Mouse (Mus musculus) layer of hippocampus, adult 8-10 months (tissue): ENCODE results near the gene Tmem117. TPM values are rescaled to one million over a fixed set of nuclear protein-coding genes. Genes with fewer than 3 reads are reported as not detected.

ENCODE experiments used
- DNase-seq, 2 experiments: peaks; one replicate each; pipeline ENCODE4 v3.0.0; 2022; ENCODE audit warnings: low spot score in 2 of 2
- total RNA-seq, 4 experiments: library from RNA; stranded (reverse); gene quantifications; 2 replicates each; pipeline ENCODE4 v1.2.4; 2022

The Tmem117 gene
- 1 to 10 TPM; 7.0 to 9.8 (median 7.7) TPM for total RNA-seq

DNA sequence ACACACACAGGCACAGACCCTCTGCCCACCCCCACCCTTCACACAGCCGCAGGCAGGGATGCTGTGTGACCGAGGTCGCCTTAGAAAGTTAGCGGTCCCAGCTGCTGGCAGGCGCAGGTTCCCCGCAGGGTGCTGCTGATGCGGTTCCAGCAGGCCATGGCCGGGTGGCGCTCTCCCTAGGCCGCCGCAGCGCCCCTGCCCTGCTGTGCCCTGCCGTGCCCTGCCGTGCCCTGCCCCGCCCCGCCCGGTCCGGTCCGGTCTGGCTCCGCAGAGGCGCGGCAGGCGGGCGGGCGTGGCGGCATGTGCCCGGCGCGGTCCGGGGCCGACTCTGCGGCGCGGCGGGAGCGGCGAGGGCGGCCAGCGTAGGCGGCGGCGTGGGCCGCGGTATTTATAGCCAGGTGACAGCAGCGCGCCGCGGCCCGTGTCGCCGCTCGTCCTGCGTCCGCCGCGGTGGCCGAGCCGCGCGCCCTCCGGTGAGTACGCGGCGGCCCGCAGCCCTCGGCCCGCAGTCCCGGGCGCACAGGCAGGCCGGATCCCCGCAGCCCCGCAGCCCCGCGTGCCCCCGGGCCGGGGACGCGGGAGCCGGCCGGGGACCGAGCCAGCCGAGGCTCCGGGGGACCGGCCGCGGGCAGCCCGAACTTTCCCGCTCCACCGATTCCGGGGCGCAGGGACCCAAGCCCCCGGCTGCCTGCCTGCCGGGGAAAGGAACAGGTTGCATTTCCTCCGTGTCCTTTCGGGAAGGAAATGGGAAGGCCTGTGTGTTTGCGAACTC is at the start of gene Tmem117:
Gene Tmem117, plus strand, starts transcription at position 403 of the 772 bp plus-strand sequence.
- DNase-seq = no peak

DNA sequence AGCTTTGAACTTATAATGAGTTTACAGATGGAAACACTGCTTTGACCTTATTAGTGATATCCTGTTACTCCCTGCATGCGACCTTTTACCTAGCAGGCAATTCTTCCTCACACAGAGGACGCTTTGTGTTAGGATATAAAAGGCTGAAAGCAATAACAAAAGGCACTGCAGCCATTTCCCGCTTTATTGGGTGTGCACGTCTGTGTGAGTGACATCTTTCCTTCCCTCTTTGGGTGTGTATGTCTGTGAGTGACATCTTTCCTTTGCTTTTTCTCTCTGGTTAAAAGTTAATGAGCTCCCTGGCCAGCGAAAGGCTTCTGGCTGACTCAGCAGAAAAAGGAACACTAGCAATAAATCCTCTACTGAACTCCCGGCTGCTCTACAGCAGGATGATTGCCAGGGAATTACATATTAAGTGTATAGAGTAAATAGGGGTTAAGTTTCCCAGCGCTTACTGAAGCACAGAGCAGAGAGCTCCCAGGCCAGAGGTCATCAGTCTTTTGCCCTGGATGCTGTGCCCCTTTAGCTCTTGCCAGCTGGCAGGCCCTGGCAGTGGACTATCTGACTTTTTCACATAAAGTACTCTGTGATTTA is 46.9 kb upstream of the Tmem117 start:
- DNase-seq = no peak

DNA sequence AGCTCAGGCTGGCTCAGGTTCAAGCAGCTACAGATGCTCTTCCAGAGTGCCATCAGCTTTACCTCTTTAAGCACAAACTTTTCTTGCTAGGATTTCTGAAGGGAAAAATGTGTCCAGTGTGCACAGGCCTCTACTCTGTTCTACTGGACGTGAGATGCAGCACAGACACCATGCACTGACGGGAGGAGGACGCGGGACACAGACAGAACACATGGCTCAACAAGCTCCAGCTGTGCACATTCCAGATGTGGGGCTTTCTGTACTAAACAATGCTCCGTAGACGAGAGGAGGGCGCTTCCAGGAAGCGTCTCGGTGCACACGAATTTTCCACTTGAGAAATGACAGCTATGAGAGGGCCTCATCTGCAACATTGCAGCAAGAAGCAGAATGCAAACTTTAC is 45.9 kb upstream of the Tmem117 start:
- no peak for DNase-seq

DNA sequence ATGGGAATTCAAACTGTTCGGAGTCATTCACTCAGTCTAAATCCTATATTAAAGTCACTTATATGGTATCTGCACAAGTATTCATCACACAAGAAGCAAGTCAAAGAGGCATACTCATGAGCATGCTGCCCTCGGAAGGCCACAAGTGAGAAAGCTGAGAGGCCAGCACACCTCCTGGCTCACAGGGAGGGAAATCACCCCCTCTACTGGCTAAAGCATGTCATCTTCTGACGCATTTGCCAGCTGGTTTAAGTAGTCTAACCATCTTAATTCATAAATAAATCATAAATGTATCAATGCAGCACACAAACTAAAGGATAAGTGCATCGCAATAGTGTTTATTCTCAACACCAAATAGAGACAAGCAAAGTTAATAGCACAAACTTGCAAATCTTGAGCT is 44.3 kb upstream of the Tmem117 start:
- DNase-seq = no peak

DNA sequence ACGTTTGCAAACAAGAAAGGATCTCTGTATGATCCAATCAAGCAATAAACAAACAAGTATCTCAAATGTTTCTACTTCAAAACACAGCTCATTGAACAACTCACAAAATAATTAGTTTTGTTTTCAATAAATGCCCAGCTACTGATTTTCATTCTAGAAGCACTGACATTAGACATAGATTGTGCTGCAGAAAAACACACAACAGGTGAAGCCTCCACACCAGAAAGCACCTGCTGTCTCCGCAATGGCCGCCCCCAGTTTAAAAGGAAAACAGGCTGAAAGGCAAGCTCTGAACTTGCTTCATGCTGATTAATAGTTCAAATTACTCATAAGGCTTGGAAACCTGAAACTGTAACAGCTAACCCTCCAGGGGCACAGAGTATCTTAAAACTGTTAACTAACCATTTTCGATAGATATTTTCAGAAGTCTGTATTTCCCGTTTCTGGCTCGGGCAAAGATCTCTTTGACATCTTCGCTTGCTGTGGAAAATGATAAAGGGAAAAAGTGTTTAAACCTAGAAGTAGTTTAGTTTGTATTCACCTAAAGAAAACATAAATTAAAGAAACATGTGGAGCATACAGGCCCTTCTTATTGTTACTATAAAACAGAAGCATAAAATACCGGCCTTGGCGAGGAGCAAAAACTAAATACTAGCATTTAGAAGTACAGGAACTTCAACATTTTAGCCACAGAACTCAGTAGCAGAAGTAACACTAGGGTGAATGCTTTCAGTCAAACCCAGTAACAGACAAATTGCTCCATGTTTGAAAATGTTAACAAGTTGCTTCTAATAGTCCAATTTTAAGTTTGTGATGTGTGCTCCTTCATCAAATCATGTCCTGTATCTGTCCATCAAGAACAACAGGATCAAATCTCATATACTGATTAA is 41.0 kb upstream of the Tmem117 start:
- DNase-seq = no peak

DNA sequence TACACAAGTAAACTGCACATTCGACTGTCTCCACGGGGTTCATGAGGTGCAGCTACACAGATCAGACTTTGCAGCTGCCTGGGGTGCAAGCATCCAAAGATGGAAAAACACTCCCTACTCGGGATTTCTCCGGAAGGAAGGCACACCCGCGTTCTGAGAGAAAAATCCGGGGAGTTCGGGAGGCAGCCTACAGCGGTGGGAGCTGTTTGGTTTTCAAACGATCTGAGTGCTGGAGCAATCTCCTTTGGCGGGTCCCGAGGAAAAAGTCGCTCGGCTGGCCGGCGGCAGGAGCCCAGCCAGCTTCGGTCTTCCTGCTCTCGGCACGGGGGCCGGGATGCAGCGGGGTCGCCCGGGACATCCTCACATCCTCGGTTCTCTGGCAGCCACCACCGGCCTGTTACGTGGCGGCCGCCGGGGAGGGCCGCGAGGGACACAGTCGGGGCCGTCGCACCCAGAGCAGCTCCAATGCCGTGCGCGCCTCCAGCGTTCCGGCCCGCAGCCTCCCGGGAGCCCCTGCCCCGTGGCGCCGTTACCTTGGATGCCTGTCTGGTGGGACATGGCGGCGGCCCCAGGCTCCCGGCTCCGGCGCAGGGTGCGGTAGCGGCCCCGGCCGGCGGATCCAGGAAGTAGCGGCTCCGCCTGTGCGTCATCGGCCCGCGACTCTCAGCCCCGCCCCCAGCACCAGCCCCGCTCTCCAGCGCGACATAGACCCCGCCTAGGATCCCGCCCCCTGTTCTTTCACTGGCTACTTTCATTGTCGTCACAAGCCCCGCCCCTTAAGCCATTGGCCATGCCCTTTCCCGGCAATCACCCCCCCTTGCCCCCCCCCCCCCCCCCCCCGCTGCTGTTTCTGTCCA is 39.6 kb upstream of the Tmem117 start, which contains the start of gene Twf1:
Gene Twf1, minus strand, starts transcription at position 671 of the 857 bp plus-strand sequence.
- peak; percentile 95 to 97 for DNase-seq

DNA sequence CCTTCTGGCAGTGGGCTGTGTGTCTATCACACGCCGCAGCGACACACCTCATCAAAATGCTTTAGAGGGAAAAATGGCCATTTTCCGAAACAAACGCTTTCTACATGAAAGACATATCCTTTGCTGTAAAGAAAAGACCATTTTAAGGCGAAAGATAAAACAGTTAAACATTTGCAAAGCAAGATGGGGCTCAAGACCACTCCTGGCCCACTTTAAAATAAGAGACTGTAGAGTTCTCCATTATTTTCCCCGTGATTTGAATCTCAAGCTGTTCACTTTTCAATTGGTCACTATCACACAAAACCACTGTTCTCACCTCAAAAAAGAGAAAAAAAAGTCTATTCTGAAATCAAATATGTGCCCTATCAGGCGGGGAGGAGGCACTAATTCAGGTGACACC is 38.9 kb upstream of the Tmem117 start:
- no peak for DNase-seq

DNA sequence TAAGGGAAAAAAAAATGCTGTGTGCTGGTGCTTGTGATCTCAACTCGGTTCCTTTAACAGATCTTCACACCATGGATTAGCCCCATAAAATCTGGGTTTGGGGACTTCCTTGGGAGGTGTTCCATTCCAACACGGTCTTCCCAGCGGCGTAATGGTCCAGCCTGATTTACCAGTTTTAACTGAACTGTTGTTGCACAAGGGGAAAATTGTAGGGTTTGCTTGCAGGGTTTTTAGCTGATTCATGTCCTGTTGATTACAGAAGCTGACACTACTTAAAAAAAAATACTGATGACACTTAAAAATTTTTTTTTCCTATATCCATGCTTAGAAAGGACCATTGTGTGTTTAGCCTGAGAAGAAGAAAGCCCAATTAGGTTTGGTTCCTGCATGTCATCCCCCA is 37.7 kb upstream of the Tmem117 start:
- no peak for DNase-seq

DNA sequence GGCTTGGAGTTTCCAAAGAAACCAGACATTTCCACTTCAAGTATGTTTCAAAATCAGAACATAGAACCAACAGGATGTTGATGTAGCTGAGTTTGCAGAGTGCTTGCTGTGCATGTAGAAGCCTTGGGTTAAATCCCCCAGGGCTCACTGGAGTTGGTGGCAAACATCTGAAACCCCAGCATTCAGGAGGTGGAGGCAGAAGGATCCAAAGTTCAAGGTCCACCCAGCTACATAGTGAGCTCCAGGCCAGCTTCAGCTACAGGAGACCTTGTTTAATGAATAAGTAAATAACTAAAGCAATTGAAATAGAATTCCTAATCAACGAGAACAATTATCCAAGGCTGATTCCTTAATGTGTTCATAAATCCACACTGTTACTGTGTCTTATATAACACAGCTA is 35.4 kb upstream of the Tmem117 start:
- DNase-seq = no peak

DNA sequence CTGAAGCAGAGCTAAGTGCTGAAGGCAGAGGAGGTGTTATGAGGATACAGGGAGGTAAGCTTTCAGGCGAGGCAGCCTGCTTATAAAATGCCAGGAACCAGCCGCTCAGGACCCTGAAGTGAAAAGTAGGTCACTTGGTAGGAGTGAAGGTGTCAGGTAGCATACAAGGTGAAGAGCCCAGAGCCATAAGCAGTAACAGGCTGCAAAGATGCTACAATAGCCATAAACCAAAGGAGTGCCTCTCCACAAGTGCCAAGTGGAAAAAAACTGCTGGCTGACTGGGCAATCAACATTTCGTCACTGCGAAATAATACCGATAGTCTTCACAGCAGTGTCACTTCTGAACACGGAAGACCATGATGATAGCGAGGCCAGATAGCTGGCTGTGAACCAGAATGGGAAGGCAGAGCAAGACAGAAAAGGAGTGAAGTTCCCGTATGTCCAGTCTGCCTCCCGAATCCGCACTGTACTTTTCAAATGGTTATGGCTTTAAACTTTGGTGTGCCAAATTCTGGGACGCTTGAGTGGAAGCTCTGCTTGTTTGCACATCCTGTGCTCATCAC is 28.8 kb upstream of the Tmem117 start:
- no peak for DNase-seq

DNA sequence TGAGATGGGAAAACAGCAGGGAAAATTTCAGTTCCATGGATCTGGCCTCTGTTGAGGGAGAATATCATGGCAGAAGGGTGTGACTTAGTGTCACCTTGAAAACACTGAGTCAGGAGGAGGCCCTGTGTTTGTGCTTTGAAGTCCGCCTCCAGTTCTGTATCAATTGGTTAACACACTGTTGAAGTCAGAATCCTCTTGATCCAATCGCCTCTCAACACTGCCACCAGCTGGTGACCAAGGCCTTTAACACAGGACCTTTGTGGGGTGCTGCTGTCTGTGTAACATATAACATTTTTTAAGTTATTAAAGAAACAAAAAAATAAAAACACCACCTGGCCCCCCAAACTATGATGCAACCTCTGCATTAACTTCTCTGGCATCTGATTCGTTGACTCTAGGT is 27.7 kb upstream of the Tmem117 start:
- DNase-seq = no peak

DNA sequence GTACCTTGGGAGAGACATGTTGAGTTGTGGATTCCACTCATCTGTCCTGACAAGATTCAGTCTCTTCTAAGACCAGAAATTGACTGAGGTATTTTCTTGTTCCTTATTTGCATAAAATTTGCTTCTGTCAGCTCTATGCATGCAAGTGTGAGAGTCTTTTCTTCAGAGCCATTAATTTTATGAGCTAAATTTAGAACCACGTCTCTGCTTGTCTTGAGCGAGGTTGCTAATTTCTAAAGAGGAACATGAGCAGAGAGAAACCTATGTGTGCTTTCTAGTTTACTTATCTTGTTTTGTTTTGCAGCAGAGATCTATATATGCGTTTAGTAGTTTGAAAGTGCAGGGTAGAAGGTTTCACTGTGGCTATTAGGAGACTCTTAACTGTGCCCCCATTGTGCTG is 26.6 kb upstream of the Tmem117 start:
- no peak for DNase-seq

DNA sequence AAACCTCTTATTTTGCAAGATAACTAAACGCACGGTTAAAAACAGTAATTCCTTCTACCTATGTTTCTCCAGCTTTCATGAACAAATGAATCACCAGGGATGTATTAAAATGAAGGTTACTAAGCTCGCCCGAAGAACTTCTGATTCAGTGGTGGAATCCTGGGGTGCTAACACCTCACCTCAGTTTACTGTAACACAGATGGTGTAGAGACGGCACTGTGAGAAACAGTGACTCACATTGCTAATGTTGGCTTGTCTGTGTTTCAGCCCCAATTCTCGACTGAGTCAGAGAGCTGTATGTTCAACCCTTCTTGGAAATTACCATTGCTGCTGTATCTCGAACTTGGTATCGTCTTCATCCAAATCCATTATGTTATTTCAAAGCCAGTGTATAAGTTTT is 21.3 kb upstream of the Tmem117 start:
- no peak for DNase-seq

DNA sequence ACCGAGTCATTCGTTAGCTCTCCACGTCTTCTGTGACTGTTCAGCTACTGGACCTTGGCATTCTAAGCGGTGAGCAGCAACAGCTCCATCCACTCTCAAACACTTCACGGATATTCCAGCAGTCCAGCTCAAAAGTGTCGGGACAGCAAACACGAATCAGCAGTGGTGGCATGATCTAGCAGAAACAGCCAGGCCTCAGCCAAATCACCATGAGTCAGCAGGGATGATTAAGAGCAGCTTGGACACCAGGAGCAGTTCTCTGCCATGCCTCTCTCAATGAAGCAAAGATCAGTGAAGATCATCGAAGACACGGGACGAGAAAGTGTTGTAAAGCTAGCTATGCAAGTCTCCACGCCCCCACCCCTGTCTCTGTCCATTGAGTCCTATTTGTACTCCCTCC is 13.0 kb upstream of the Tmem117 start:
- no peak for DNase-seq

DNA sequence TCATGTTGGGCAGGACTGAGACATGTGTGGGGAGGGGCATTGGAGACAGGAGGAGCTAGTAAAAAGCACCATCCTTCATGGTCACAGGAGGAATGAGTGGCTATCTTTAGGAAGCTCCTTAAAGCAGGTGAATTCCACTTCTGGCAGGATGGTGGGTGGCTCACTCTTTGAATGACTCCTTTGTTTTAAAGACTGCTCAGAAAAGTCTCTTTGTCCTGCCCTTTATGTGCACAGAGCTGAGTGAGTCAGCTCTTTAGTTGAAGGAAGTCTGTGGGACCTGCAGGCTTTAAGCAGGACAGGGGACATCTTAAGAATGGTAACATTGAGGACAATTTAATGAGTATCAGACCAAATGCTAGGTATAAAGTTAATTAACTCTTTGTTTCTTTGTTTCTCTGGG is 8.1 kb upstream of the Tmem117 start:
- no peak for DNase-seq

DNA sequence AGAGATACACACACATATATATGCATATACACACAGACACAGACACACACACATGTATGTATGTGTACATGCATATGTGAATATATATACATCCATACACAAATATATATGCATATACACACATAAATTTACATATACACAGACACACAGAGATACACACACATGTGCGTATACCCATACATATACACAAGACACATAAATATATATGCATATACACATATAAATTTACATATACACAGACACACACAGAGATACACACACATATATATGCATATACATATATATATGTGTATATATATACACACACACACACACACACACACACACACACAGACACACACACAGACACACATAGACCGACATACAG is 586 bp upstream of the Tmem117 start:
- DNase-seq = no peak

DNA sequence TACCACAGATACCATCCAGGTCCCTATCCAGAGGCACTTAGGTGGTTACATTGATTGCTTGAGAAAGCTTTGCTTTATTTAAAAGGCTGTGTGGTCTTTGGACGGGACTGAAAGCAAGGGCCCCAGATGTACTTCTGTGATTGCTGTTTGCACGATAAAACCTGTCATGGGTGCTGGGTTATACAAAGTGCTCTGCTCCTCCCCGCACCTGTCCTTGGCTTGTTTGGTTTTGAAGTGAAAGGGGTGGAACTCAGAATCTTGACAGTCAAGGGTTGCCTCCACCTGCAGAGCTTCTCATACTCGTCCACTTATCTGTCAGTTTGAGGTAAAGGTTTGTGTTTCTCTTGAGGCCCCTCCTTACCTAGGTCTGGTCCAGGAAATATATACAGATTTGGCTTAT is 1.5 kb downstream of the Tmem117 start:
- no peak for DNase-seq

DNA sequence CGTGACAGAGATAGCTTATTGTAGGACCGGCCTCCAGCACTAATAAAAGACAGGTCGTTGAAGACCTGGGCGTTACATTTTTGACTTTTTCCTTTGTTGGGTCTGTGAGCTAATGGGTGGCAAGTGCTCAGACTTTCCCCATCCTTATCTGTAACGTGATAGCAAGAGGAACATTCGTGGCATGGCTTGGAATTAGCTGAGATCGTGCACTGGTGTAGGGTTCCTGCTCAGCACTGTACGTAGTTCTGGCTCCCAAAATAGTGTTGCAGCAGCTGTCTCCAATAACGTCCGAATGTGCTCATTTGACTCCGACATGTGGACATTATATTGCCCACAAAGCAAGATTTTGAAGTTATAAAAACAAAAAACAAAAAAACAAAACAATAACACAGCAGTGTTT is 5.5 kb downstream of the Tmem117 start:
- DNase-seq = no peak

DNA sequence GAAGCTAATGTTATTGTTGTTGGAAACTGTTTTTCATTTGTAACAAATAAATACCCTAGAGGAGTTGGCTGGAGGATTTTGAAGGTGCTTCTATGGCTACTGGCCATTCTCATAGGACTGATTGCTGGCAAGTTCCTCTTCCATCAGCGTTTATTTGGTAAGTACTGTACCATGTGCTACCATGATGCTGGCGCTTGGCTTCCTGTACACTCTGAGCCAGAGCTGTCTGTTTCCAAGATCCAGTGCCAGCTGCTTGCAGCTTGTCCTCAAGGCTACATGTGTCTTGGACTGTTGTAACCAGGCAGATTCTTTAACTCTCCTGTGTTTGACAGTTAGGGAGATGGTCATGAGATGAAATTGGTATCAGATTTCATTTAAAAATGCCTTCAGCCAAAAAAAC is 9.2 kb downstream of the Tmem117 start:
- no peak for DNase-seq

DNA sequence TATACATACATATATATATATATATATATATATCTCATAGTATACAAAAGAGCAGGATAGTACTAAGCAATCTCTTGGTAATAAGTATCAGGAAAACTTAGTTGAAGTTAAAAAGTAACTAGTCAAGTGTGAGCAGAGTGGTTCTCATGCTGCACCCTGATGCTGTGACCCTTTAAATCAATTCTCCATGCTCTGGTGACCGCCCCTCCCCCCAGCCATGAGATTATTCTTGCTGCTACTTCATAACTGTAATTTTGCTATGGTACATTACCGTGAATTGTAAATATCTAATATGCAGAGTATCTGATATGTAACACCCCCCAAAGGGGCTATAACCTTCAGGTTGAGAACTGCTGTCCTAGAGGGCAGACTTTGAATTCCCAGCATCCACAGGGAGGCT is 10.1 kb downstream of the Tmem117 start:
- DNase-seq = no peak

DNA sequence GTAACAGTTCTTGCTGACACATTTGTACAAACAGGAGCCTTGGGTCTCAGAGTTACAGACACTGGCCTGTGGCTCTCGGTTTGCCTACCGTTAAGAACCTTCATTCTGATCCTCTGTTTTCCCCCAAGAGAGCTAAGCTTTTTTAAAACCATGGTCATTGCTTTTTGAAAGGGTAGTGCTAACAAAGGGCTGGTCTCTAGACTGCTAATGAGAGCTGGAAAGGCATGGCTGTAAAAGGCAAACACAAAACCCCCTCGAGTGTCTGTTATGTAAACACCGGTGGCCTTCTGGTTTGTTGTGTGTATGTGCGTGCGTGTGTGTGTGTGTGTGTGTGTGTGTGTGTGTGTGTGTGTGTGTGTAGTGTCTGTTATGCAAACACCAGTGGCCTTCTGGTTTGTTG is 17.0 kb downstream of the Tmem117 start:
- DNase-seq = no peak
